Mouse (Mus musculus) c-Kit-positive CD71-positive TER-119-negative erythroid progenitor cells, embryonic 14.5 days (primary cell): ENCODE measurements around the gene Cfap300.
A peak's percentile ranks its signal among the peaks of the same experiment; 100 is the strongest.

ENCODE experiments used
- DNase-seq: peaks from one replicate; pipeline ENCODE4 v3.0.0-alpha.2; 2013; ENCODE audit warnings: low read depth

The Cfap300 gene

DNA sequence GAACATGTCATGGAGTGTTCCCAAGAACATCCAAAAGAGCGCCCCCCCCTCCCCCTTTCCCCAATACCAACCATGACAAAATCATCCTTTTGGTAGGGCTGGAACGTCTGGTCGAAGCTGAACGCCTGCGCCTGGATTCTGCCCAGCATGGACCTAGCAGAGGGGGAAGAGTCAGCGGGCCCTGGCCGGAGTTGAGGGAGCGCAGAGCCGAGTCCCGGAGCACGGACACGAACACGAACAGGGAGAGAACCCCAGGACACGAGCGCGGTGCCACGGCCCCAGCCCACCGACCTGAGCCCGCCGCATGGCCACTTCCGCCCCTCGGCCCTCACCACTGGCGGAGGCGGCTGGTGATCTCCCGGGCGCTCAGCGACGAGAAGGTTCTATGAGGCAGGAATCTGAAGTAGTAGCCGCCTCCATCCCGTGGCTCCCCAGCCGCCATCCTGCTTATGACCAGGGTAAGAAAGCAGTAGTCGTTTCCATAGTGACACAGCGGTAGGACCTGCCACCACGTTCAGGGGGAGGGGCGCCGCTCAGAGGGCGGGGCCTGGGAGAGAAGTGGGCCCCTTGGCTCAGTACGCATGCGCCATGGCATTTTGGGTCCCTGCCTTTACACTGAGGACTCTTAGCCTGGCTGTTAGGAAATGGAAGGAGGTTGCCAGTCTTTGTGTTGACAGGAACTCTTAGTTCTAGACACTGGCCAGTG is at the start of gene Cfap300:
Cfap300 (minus strand) TSS at position 486 of the 706 bp plus-strand sequence.
- DNase-seq: peak; percentile 90

DNA sequence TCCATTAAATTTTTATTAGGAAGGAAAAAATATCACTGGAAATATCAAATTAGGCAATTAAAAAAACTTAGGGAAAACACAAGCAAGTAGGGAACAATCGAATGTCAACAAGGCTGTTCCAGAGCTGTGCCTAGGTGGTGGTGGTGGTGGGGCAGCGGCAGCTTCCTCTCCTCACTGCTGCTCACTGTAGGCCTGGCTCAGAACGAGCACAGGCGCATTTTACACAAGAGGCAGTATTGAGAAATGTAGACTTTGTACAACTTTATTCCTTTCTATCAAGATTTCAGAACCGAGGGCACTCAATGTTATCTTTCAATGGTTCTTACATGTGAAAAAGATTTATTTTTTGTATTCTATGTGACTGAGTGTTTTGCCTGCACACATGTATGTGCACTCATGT is 36.3 kb upstream of the Cfap300 start:
- DNase-seq: no peak

DNA sequence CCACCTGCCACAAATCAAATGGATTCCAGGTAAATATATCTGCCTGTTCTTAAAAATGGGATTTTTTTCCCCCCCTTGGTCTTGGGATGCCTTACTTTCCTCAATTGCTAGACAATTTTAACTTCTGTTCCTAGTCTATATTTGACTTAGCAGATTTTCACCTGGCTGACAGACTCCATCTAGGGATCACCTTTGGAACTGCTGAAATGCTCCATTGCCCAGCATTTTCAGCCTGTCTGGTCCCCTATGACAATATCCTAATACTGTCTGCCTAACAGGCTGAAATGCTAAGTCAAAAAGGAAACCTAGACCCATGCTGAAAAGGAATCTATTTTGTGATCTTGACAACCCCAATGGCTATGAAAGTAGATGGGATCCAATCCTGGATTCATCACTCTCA is 31.7 kb upstream of the Cfap300 start:
- no peak for DNase-seq

GRCm38 (mm10) chr9:8073203-8073755 is 30.7 kb upstream of the Cfap300 start:
- no peak for DNase-seq

DNA sequence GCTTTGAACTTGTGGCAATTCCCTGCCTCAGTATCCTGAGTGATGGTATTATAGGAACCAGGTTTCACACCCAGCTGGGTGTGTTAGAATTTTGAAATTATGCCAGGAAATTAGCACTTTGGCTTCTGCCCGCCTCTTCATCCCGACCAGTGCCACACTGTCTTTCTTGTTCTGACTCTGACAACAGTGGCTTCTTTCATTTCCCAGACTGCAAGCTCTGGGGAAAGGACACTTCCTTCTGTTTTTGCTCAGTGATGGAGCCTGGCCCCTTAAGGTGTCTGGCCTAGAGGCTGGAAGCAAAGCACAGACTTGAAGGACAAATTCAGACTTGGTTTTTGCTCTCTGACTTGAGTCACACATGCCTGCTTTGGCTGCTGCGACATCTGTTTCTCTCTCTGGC is 17.0 kb upstream of the Cfap300 start:
- no peak for DNase-seq

DNA sequence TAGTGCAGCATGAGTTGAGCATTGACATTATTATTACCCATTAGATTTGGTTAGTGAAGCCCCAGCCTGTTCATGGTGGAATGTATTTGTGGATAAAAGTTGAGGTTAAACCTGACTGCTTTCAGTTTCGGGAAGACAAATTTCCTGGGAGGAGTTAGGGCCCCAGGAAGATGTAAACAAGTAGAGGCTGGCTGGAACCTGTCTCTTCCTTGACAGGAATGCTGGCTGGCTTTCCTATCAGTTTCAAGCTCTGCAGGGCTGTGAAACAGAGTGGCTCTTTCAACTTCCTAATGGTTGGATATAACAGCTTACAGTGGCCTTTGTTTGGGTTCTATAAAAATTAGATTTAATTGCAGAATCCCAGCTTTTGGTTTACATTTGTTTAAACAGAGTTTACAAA is 12.2 kb upstream of the Cfap300 start:
- DNase-seq: no peak

DNA sequence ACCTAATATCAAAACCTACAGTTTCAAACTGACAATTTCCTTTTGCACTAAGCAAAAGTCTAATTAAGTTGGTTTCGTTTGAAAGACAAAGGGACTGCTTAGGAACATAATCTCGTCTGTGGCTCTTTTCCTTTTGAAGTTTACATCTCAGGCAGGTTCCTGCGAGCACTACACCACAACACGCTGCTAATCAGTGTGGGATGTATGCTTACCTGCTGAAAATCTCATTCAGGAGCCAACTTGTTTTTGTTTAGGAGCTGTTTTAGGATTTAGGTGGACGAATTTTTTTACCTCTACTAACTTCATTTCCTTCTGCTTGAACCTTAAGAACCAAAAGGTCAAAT is 393 bp upstream of the Cfap300 start:
- no peak for DNase-seq

GRCm38 (mm10) chr9:8035546-8035945 is 7.1 kb downstream of the Cfap300 start:
- no peak for DNase-seq

- DNase-seq: no peak
These were observed 7.5 kb downstream of the Cfap300 start for GRCm38 (mm10) chr9:8035091-8035490.

- no peak for DNase-seq
These were observed 8.5 kb downstream of the Cfap300 start for GRCm38 (mm10) chr9:8034143-8034542.

- DNase-seq: no peak
These were observed 9.8 kb downstream of the Cfap300 start for GRCm38 (mm10) chr9:8032847-8033246.

GRCm38 (mm10) chr9:8018609-8019008 is 24.0 kb downstream of the Cfap300 start:
- no peak for DNase-seq

- no peak for DNase-seq
These were observed 25.2 kb downstream of the Cfap300 start for GRCm38 (mm10) chr9:8017253-8017913.

- DNase-seq: no peak
These were observed 38.1 kb downstream of the Cfap300 start, which contains the start of gene Yap1 for GRCm38 (mm10) chr9:8004370-8004991. TSS of gene Yap1 (minus strand) at chr9:8004596.

GRCm38 (mm10) chr9:8003301-8004271 is 39.0 kb downstream of the Cfap300 start:
- DNase-seq: no peak

DNA sequence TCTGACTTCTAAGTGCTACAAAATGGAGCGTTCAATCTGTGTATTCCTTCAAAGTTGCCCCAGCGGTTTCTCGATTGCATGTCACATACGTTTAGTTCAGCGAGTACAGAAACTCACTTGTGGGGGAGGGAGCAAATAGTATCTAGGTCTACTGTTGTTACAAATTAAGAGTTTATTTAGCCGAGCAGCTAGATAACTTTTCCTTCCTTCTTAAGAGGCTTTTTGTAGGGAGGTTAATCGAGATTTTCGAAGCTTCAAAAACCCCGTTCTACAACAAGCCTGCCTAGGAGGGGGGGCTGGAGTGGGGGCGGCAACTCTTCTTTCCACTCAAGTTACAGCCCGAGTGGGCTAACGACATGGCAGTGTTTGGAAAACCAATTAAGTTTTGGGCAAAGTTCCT is 39.8 kb downstream of the Cfap300 start:
- DNase-seq: no peak

DNA sequence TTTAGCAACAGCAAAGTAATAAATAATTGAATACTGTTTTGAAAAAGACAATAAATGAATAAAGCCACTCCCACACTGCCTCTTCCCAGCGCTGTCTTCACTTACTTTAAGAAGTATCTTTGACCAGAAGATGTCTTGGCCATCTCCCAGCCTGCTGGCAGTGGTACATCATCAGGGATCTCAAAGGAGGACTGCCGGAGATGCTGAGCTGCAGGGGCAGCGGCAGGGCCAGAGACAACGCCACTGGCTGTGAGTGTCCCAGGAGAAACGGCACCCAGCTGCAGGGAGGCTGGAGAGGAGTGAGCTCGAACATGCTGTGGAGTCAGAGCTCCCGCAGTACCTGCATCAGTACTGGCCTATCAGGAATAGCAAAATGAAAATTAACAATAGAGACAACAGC is 41.3 kb downstream of the Cfap300 start:
- DNase-seq: no peak

DNA sequence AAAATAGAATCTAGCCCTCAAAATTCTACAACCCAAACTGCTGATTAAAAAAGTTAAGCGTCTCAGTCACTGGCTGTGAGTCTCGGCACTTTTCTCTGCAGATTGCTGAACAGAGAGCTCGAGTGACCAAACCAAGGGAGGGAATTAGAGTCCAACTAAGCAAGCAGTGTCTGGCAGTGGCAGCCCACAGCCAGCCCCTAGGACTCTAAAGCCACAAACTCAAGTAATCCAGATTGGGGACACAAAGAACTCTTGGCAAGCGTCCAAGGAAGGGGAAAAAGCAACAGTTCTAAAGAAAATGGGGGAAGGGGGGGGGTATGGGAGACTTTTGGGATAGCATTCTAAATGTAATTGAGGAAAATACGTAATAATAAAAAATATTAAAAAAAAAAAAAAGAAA is 48.3 kb downstream of the Cfap300 start:
- DNase-seq: no peak

- DNase-seq: no peak
These were observed 50.0 kb downstream of the Cfap300 start for GRCm38 (mm10) chr9:7992651-7993050.

DNA sequence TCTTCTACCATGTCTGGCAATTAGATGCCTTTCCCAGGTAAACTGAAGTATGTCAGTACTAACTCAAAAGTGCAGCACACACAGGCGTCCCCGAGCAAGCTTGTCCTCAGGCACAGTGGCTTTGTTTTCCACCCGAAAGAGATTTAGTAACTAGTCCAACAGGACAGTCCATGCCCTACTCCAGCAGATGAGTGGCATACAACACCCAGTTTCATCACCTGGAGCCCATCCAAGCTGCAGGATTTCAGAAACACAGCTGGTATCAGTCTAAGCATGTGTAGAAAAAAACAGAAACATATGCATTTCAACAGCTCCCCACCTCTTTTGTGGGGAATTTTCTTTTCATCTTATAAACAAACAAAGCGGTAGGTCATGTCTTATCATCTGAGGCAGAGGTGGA is 51.7 kb downstream of the Cfap300 start:
- no peak for DNase-seq

DNA sequence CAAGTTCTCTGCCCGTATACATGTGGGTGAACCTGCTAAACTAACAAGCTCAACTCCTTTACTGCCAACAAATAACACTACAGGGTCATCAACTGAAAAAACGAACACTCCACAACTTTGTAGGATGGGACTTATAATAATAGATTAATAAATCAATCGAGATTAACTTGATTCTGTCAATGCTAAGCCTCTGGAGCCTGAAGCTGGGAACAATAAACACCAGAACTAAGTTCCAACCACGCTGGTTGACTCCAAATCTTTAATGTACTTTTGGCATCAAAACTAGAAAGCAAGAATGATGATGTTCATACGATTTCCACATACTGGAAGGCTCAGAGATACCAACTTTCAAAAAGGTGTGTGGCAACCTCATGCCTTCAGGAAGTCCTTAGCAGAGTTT is 55.5 kb downstream of the Cfap300 start:
- no peak for DNase-seq

DNA sequence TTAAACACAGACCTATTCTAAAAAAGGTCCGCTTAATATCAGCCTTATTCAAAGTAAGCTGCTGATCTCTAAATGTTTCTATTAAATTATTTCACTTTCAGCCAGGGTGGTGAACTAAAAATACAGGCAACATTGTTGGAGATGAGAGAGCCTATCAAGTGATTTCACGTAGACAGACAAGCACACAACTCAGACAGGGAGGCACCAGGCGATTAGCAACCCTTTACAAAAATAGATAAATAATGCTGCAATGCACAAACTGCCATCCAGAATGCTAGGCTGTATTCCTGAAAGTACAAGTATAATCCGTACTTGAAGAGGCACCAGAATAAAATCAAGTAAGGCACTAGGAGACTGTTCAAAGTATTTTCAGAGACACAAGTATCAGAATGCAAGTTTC is 58.3 kb downstream of the Cfap300 start:
- DNase-seq: no peak
